Mouse (Mus musculus): ENCODE measurements at regions not wholly inside any gene's neighbourhood (a gene's known extent, or its start where the extent isn't known, plus 50 kb on each side); places are given as distances from the start of the nearest gene placed in this dataset.

- no peak overlapping the region for H3K9ac ChIP-seq (ENCODE audit: low read depth, low read length)
- ATAC-seq (replicated peaks; ENCODE audit: low FRiP score) (no peak), DNase-seq (ENCODE audit: low spot score) (no peak)
- WGBS: 79% methylated on average over 5 of the region's 5 CpGs
- H3K9me3 ChIP-seq (ENCODE audit: control insufficient read depth, low read length): no peaks in the 10 kb centered on the region
- H3K4me2 ChIP-seq: no peak overlapping the region
- 0 out of 2 replicates have a peak, but pooled peaks cover 2% of the 10 kb centered on the region for H3K4me1 ChIP-seq (replicated peaks; ENCODE audit: control insufficient read depth, insufficient read depth, low read length)
- no peaks in the 10 kb centered on the region for H3K36me3 ChIP-seq (ENCODE audit: control insufficient read depth, insufficient read depth, low read length)
- H3K4me3 ChIP-seq (ENCODE audit: low read depth, low read length): no peak overlapping the region
- no peak overlapping the region for H3K27ac ChIP-seq (ENCODE audit: low read depth, low read length)
- H3K27me3 ChIP-seq (replicated peaks; ENCODE audit: control insufficient read depth, insufficient read depth, low read length): no peaks in the 10 kb centered on the region
Observed at GRCm38 (mm10) chr15:36927436-36927835, 80.1 kb downstream of the Zfp706 start.

- ATAC-seq (replicated peaks; ENCODE audit: low FRiP score): no peak
- no peaks in the 10 kb centered on the region for H3K9me3 ChIP-seq (ENCODE audit: control insufficient read depth, low read length)
- DNase-seq (ENCODE audit: low spot score): no peak
- H3K9ac ChIP-seq (ENCODE audit: low read depth, low read length): no peak overlapping the region
- WGBS: 64% methylated on average over 6 of the region's 6 CpGs
- no peak overlapping the region for H3K4me2 ChIP-seq
- 0 out of 2 replicates have a peak, but pooled peaks cover 2% of the 10 kb centered on the region for H3K4me1 ChIP-seq (replicated peaks; ENCODE audit: control insufficient read depth, insufficient read depth, low read length)
- H3K27ac ChIP-seq (ENCODE audit: low read depth, low read length): no peak overlapping the region
- no peaks in the 10 kb centered on the region for H3K36me3 ChIP-seq (ENCODE audit: control insufficient read depth, insufficient read depth, low read length)
- no peaks in the 10 kb centered on the region for H3K27me3 ChIP-seq (replicated peaks; ENCODE audit: control insufficient read depth, insufficient read depth, low read length)
- H3K4me3 ChIP-seq (ENCODE audit: low read depth, low read length): no peak overlapping the region
Observed at GRCm38 (mm10) chr15:36924171-36924570, 83.4 kb downstream of the Zfp706 start.

GRCm38 (mm10) chr15:36921384-36921783 lies 86.2 kb downstream of the Zfp706 start:
- Histone ChIP-seq H3K27ac (ENCODE audit: low read depth, low read length) (no peak overlapping the region), H3K4me2 (no peak overlapping the region), H3K9ac (ENCODE audit: low read depth, low read length) (no peak overlapping the region), H3K9me3 (ENCODE audit: control insufficient read depth, low read length) (no peaks in the 10 kb centered on the region), H3K4me3 (ENCODE audit: low read depth, low read length) (no peak overlapping the region), H3K36me3 (ENCODE audit: control insufficient read depth, insufficient read depth, low read length) (no peaks in the 10 kb centered on the region), H3K4me1 (replicated peaks; ENCODE audit: control insufficient read depth, insufficient read depth, low read length) (no peaks in the 10 kb centered on the region), H3K27me3 (replicated peaks; ENCODE audit: control insufficient read depth, insufficient read depth, low read length) (no peaks in the 10 kb centered on the region)
- ATAC-seq (replicated peaks; ENCODE audit: low FRiP score) (no peak), DNase-seq (ENCODE audit: low spot score) (no peak)
- 42% methylated on average over 3 of the region's 3 CpGs for WGBS

- Histone ChIP-seq H3K9me3 (ENCODE audit: control insufficient read depth, low read length) (no peaks in the 10 kb centered on the region), H3K9ac (ENCODE audit: low read depth, low read length) (no peak overlapping the region), H3K4me2 (no peak overlapping the region), H3K36me3 (ENCODE audit: control insufficient read depth, insufficient read depth, low read length) (no peaks in the 10 kb centered on the region), H3K27me3 (replicated peaks; ENCODE audit: control insufficient read depth, insufficient read depth, low read length) (no peaks in the 10 kb centered on the region), H3K27ac (ENCODE audit: low read depth, low read length) (no peak overlapping the region), H3K4me3 (ENCODE audit: low read depth, low read length) (no peak overlapping the region), H3K4me1 (replicated peaks; ENCODE audit: control insufficient read depth, insufficient read depth, low read length) (no peaks in the 10 kb centered on the region)
- no peak for ATAC-seq (replicated peaks; ENCODE audit: low FRiP score)
- no peak for DNase-seq (ENCODE audit: low spot score)
Observed at GRCm38 (mm10) chr15:36920886-36921285, 86.7 kb downstream of the Zfp706 start.

GRCm38 (mm10) chr15:36919704-36920103 lies 87.9 kb downstream of the Zfp706 start:
- Histone ChIP-seq H3K27ac (ENCODE audit: low read depth, low read length) (no peak overlapping the region), H3K9ac (ENCODE audit: low read depth, low read length) (no peak overlapping the region), H3K4me3 (ENCODE audit: low read depth, low read length) (no peak overlapping the region), H3K4me2 (no peak overlapping the region), H3K4me1 (replicated peaks; ENCODE audit: control insufficient read depth, insufficient read depth, low read length) (no peaks in the 10 kb centered on the region), H3K36me3 (ENCODE audit: control insufficient read depth, insufficient read depth, low read length) (no peaks in the 10 kb centered on the region), H3K27me3 (replicated peaks; ENCODE audit: control insufficient read depth, insufficient read depth, low read length) (no peaks in the 10 kb centered on the region), H3K9me3 (ENCODE audit: control insufficient read depth, low read length) (no peaks in the 10 kb centered on the region)
- DNase-seq (ENCODE audit: low spot score) (no peak), ATAC-seq (replicated peaks; ENCODE audit: low FRiP score) (no peak)
- WGBS: 83% methylated on average over 5 of the region's 5 CpGs

- WGBS: 93% methylated on average over 4 of the region's 4 CpGs
- DNase-seq (ENCODE audit: low spot score) (no peak), ATAC-seq (replicated peaks; ENCODE audit: low FRiP score) (no peak)
- Histone ChIP-seq H3K27me3 (replicated peaks; ENCODE audit: control insufficient read depth, insufficient read depth, low read length) (no peaks in the 10 kb centered on the region), H3K4me3 (ENCODE audit: low read depth, low read length) (no peak overlapping the region), H3K27ac (ENCODE audit: low read depth, low read length) (no peak overlapping the region), H3K9me3 (ENCODE audit: control insufficient read depth, low read length) (no peaks in the 10 kb centered on the region), H3K4me2 (no peak overlapping the region), H3K36me3 (ENCODE audit: control insufficient read depth, insufficient read depth, low read length) (no peaks in the 10 kb centered on the region), H3K4me1 (replicated peaks; ENCODE audit: control insufficient read depth, insufficient read depth, low read length) (no peaks in the 10 kb centered on the region), H3K9ac (ENCODE audit: low read depth, low read length) (no peak overlapping the region)
Observed at GRCm38 (mm10) chr15:36919209-36919608, 88.4 kb downstream of the Zfp706 start.

- no peak for DNase-seq (ENCODE audit: low spot score)
- Histone ChIP-seq H3K9me3 (ENCODE audit: control insufficient read depth, low read length) (no peaks in the 10 kb centered on the region), H3K36me3 (ENCODE audit: control insufficient read depth, insufficient read depth, low read length) (no peaks in the 10 kb centered on the region), H3K4me3 (ENCODE audit: low read depth, low read length) (no peak overlapping the region), H3K27ac (ENCODE audit: low read depth, low read length) (no peak overlapping the region), H3K4me1 (replicated peaks; ENCODE audit: control insufficient read depth, insufficient read depth, low read length) (no peaks in the 10 kb centered on the region), H3K27me3 (replicated peaks; ENCODE audit: control insufficient read depth, insufficient read depth, low read length) (no peaks in the 10 kb centered on the region), H3K9ac (ENCODE audit: low read depth, low read length) (no peak overlapping the region), H3K4me2 (no peak overlapping the region)
- 47% methylated on average over 4 of the region's 4 CpGs for WGBS
- ATAC-seq (replicated peaks; ENCODE audit: low FRiP score): no peak
Observed at GRCm38 (mm10) chr15:36916998-36917397, 90.6 kb downstream of the Zfp706 start.

- no peak overlapping the region for H3K4me2 ChIP-seq
- no peaks in the 10 kb centered on the region for H3K36me3 ChIP-seq (ENCODE audit: control insufficient read depth, insufficient read depth, low read length)
- no peak overlapping the region for H3K9ac ChIP-seq (ENCODE audit: low read depth, low read length)
- DNase-seq (ENCODE audit: low spot score) (no peak), ATAC-seq (replicated peaks; ENCODE audit: low FRiP score) (no peak)
- no peaks in the 10 kb centered on the region for H3K27me3 ChIP-seq (replicated peaks; ENCODE audit: control insufficient read depth, insufficient read depth, low read length)
- H3K4me3 ChIP-seq (ENCODE audit: low read depth, low read length): no peak overlapping the region
- H3K27ac ChIP-seq (ENCODE audit: low read depth, low read length): no peak overlapping the region
- H3K9me3 ChIP-seq (ENCODE audit: control insufficient read depth, low read length): no peaks in the 10 kb centered on the region
- WGBS: 73% methylated on average over 11 of the region's 11 CpGs
- H3K4me1 ChIP-seq (replicated peaks; ENCODE audit: control insufficient read depth, insufficient read depth, low read length): no peaks in the 10 kb centered on the region
Observed at GRCm38 (mm10) chr15:36914239-36915100, 93.1 kb downstream of the Zfp706 start.

- 80% methylated on average over 7 of the region's 7 CpGs for WGBS
- DNase-seq (ENCODE audit: low spot score) (no peak), ATAC-seq (replicated peaks; ENCODE audit: low FRiP score) (no peak)
- no peak overlapping the region for H3K4me3 ChIP-seq (ENCODE audit: low read depth, low read length)
- no peaks in the 10 kb centered on the region for H3K36me3 ChIP-seq (ENCODE audit: control insufficient read depth, insufficient read depth, low read length)
- H3K4me2 ChIP-seq: no peak overlapping the region
- H3K27ac ChIP-seq (ENCODE audit: low read depth, low read length): no peak overlapping the region
- H3K4me1 ChIP-seq (replicated peaks; ENCODE audit: control insufficient read depth, insufficient read depth, low read length): 0 out of 2 replicates have a peak, but pooled peaks cover 1% of the 10 kb centered on the region
- no peaks in the 10 kb centered on the region for H3K9me3 ChIP-seq (ENCODE audit: control insufficient read depth, low read length)
- H3K27me3 ChIP-seq (replicated peaks; ENCODE audit: control insufficient read depth, insufficient read depth, low read length): no peaks in the 10 kb centered on the region
- H3K9ac ChIP-seq (ENCODE audit: low read depth, low read length): no peak overlapping the region
Observed at GRCm38 (mm10) chr15:36913308-36913707, 94.3 kb downstream of the Zfp706 start.

Data from liver, embryonic 11.5 days (tissue).